Mouse (Mus musculus) bone marrow macrophage, adult 2 months (primary cell): ENCODE results near the gene Gm21987. TPM values are rescaled to one million over a fixed set of nuclear protein-coding genes. Genes with fewer than 3 reads are reported as not detected.

Source experiments
- H3K27ac ChIP-seq: 2 replicates; pipeline ENCODE4 v1.5.1; 2012; ENCODE audit warnings: low read depth, low read length; ENCODE audit not compliant: insufficient read depth
- H3K4me1 ChIP-seq: 2 replicates; pipeline ENCODE4 v1.6.1; 2012; ENCODE audit warnings: low read length; ENCODE audit not compliant: control insufficient read depth, insufficient read depth
- H3K4me3 ChIP-seq: 2 replicates; pipeline ENCODE4 v1.5.1; 2012; ENCODE audit warnings: mild to moderate bottlenecking, low read length, moderate library complexity; ENCODE audit not compliant: insufficient read depth
- CTCF ChIP-seq: IDR thresholded peaks from 2 replicates; pipeline ENCODE4 v1.5.1; 2012; ENCODE audit warnings: low read depth, mild to moderate bottlenecking, low read length, moderate library complexity
- POLR2A ChIP-seq: IDR thresholded peaks from 2 replicates; pipeline ENCODE4 v1.6.1; 2012; ENCODE audit warnings: mild to moderate bottlenecking, low read depth, low read length, borderline replicate concordance
- polyA plus RNA-seq: library from polyadenylated mRNA; stranded (reverse); fragments of >200 nt; gene quantifications from 2 replicates; pipeline ENCODE4 v1.2.4, GENCODE M21; 2012; ENCODE audit not compliant: missing spikeins, insufficient read depth, insufficient read length

The Gm21987 gene
- polyA plus RNA-seq, 1 experiment, result not detected

DNA sequence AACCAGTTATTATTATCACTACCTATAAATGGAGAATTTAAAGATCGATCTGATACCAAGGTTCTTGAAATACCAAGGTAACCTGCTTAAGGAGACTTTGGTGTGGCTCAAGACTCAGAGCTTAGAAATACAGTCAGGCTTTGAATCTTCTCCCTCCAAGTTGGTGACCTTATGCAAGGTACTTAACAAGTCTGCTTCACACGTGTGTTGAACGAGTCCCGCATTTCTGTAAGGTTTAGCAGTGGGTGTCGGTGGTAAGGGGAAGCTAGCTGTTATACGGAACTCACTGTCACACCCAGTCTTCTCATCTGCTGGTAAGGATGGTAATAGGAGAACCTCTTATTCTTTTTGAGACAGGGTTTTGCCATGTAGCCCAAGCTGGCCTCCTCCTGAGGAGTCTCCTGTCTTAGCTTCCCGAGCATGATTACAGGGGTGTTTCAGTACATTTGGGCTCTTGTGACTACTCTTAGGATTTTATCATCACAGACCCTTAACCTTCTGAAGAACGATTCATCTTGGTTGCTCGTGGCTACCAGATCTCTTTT, 1.4 kb downstream of the Gm21987 start:
- H3K4me1 ChIP-seq, result peaks cover 5% of the 10 kb centered on the region
- no peak overlapping the region; the same call in 1 of the 2 replicates for H3K27ac ChIP-seq
- TF ChIP-seq POLR2A (no peak), CTCF (no peak)
- H3K4me3 ChIP-seq, result peak overlapping the region; percentile 45

DNA sequence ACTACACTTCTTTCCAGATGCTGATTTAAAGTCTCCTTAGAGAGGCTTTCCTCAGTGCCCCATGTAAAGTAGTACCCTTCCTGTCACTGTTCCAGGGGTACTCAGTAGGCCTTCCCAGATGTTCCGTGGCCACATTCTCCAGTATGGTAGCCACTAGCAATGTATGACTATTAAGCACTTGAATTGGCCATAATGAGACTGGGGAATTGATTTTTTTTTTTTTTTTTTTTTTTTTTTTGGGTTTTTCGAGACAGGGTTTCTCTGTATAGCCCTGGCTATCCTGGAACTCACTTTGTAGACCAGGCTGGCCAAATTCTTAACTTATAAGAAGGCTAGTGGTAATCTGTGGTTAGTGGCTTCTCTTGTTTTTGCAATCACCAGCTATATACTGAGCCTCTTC, 3.0 kb downstream of the Gm21987 start:
- no peak overlapping the region for H3K27ac ChIP-seq
- H3K4me1 ChIP-seq, result peaks cover 5% of the 10 kb centered on the region
- H3K4me3 ChIP-seq, result no peak overlapping the region
- TF ChIP-seq CTCF (no peak), POLR2A (no peak)

DNA sequence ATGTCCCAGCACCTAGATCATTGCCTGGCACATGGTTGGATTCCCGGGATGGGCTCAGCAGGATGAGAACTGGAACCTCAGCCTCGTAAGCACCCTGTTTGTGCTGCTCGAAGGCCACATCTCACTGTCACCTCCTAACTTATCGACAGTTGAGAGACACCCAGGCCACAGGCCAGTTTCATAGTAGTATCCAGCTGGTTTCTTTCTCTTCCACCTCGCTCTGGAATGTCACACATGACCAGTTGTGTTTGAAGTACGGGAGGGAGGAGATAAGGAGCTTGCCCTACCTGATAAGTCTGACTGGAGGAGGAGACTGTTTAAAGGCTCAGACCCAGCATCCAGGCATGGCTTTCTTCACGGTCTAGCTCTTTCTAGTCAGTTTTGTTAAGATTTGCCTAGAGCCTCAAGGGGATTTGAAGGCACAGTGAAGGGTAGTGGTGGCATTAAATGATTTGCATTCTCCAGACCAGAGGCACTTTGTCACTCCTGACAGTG, 3.6 kb downstream of the Gm21987 start:
- no peak overlapping the region for H3K27ac ChIP-seq
- TF ChIP-seq CTCF (no peak), POLR2A (no peak)
- peaks cover 4% of the 10 kb centered on the region for H3K4me1 ChIP-seq
- no peak overlapping the region for H3K4me3 ChIP-seq

DNA sequence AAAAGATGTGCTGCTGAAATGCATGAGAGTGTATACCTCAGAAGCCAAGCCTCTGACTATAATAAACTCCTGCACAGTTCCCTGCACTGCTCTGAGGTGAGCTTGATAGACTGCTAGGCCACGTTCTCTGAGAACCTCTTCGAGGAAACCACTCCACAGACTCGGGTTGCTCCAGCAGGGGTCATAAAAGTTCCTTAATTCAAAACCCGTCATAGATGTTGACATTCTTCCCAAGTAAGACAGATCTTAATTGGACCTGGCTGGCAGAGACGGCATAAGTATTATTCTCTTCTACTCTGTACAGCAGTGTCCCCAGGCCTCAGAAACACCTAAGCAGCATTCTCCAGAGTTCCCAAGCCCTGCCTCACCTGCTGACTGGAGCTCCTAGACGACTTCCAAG, 4.1 kb downstream of the Gm21987 start:
- Histone ChIP-seq H3K27ac (no peak overlapping the region), H3K4me3 (no peak overlapping the region), H3K4me1 (peaks cover 3% of the 10 kb centered on the region)
- TF ChIP-seq CTCF (no peak), POLR2A (no peak)

DNA sequence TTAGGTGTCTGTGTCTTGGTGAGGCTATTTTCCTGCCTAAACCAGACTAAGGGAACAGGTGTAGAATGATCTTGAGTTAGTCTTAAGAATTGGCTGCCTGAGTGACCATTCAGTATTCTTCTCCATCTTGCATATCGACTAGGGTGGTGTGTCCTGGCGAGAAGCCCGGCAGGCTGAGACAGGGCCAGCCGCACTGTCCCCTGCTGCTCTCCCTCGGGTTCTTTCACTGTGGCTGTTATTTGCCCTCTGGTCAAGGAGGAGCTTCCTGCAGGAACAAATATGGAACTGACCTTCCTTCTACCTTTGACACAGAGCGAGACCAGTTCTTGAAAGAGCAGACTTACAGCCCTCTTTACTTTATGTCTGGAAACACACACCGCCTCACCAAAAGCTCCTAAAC, 5.2 kb downstream of the Gm21987 start:
- TF ChIP-seq POLR2A (no peak), CTCF (no peak)
- Histone ChIP-seq H3K27ac (no peak overlapping the region), H3K4me1 (peaks cover 3% of the 10 kb centered on the region), H3K4me3 (no peak overlapping the region)

DNA sequence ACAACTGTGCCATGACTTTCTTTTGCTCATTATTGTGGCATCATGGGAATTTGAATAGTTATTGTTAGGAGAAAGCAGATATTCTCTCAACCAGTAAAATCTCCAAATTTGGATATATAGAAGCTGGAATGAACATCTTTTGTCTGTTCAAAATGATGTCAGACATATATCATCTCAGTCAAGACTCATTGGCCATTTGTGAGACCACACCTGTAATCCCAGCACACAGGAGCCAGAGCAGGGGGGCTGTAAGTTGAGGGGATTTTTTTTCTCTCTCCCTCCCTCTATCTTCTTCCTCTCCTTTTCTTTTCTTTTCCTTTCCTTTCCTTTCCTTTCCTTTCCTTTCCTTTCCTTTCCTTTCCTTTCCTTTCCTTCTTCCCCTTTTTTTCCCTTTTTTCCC, 6.0 kb downstream of the Gm21987 start:
- no peak overlapping the region for H3K4me3 ChIP-seq
- H3K4me1 ChIP-seq, result peaks cover 3% of the 10 kb centered on the region
- TF ChIP-seq POLR2A (no peak), CTCF (no peak)
- no peak overlapping the region for H3K27ac ChIP-seq

DNA sequence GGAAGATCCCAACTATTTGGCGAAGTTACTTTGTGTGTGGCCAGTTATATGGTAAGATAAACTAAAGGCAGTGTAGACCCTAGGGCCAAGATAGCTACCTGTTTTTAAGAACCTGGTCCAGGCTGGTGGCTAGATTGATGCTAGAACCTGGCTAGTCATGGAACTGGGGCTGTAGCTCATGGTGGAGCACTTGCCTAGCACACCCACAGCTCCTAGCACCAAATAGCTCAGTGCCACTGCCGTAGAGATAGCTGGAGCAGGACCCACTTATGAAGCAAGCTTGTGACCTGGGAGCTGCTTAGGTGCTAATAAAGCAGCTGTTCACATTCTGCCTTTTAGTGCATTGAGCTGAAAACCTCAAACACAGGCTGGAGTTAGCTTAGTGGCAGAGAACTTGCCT, 6.8 kb downstream of the Gm21987 start:
- Histone ChIP-seq H3K27ac (no peak overlapping the region), H3K4me3 (no peak overlapping the region), H3K4me1 (no peaks in the 10 kb centered on the region)
- TF ChIP-seq CTCF (no peak), POLR2A (no peak)

DNA sequence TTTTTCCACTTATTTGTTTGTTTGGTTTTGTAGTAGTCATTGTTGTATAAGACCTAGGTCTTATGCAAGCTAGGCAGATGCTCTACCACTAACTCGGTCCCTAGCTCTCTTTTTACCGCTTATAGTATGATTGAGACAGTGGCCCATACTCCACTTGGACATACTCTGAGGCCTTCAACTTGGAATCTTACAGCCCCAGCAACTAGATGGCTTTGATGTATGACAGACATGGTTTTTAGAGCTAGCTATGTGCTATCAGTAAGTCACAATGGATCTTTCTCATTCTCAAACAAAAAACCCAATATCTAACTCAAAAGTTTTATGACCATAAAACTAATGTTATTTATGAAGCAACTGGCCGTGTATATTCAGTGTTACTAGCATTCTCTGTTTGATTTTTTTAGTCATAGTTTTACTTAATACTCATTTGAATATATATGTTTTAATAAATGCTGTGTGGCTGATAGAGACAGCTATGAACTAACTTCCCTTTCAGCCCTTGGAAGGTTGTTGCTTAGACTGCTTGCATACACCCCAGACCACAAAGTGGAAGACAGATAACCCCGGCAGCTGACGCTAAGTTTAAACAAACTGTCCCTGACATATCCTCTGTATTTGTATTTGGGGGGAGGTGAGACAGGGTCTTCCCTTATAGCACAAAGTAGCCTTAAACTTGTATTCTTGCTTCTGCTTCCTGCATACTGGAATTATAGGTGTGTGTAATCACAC, 7.5 kb downstream of the Gm21987 start:
- H3K4me1 ChIP-seq, result no peaks in the 10 kb centered on the region
- H3K4me3 ChIP-seq, result no peak overlapping the region
- no peak overlapping the region for H3K27ac ChIP-seq
- TF ChIP-seq POLR2A, result no peak

DNA sequence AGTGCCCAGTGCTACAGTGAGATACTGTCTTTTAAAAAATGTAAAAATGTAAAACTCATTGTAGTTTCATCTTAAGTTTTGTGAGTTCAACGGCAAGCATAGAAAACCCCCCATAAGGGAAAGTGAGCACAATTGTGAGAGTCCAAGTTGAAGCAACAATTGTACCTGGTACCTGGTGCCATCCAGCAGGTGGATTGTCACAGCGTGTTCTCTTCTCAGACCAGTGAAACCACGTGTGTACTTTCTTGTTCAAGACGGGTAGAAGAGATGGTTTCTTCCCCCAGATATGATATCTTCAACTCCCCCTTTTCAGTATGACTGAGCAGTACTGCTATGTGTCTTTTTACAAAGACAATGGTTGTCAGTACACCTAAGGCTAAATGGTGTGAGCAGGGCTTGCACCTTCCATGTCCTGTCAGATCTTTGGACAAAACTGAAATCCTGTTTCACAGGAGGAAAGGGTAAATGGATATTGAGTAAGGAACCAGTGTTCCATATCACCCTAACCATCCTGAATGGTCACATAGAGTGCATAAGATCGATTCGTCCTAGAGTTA, 11.5 kb downstream of the Gm21987 start:
- H3K4me3 ChIP-seq, result no peak overlapping the region
- H3K4me1 ChIP-seq, result peaks cover 7% of the 10 kb centered on the region
- TF ChIP-seq CTCF, result no peak
- TF ChIP-seq POLR2A, result no peak
- no peak overlapping the region for H3K27ac ChIP-seq

DNA sequence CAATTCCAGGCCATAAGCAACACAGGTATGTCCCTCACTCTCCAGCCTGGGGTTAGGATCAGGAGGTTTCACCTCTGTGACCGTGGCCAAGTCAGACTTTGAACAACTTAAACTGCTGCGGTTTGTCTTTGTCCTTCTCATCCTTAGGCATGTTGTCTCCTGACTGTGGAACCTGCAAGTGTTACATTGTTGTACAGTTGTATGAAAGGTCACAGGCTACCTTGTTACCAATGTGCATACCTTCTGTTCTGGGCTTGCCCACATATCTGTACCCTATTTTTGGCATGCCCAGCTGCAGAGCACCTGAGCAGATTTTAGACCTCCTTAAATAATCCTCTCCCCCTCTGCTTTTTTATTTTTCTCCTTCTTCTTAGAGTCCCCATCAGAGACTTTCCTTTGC, 12.4 kb downstream of the Gm21987 start:
- H3K4me1 ChIP-seq, result peaks cover 8% of the 10 kb centered on the region

More for the DNA sequence above, 12.4 kb downstream of the Gm21987 start:
- H3K4me3 ChIP-seq, result no peak overlapping the region
- TF ChIP-seq POLR2A (no peak), CTCF (no peak)
- H3K27ac ChIP-seq, result no peak overlapping the region
